Mouse (Mus musculus) liver, embryonic 11.5 days (tissue): ENCODE results near the gene Ggact. TPM values are rescaled to one million over a fixed set of nuclear protein-coding genes. Genes with fewer than 3 reads are reported as not detected.
A peak's percentile ranks its signal among the peaks of the same experiment; 100 is the strongest.

Experiments
- ATAC-seq: fragments of 200-750 bp; cut with Nextera tagmentation; replicated peaks from 2 replicates; pipeline ENCODE4 v1.8.0; 2017; ENCODE audit warnings: moderate number of reproducible peaks, mild to moderate bottlenecking, moderate TSS enrichment, moderate library complexity; ENCODE audit not compliant: low FRiP score
- DNase-seq: peaks from one replicate; pipeline ENCODE4 v3.0.0-alpha.2; 2017; ENCODE audit warnings: low spot score
- H3K27ac ChIP-seq: fragments of 300-500 bp; sonication (generic); 2 replicates; pipeline ENCODE4 v1.5.1; 2014; ENCODE audit warnings: mild to moderate bottlenecking, low read depth, low read length, control low read depth
- H3K27me3 ChIP-seq: fragments of 300-500 bp; sonication (generic); replicated peaks from 2 replicates; pipeline ENCODE4 v1.6.1; 2014; ENCODE audit warnings: low read length, mixed read lengths; ENCODE audit not compliant: control insufficient read depth, insufficient read depth
- H3K36me3 ChIP-seq: fragments of 300-500 bp; sonication (generic); 2 replicates; pipeline ENCODE4 v1.6.1; 2014; ENCODE audit warnings: mild to moderate bottlenecking, low read length, moderate library complexity, mixed read lengths; ENCODE audit not compliant: control insufficient read depth, insufficient read depth
- H3K4me1 ChIP-seq: fragments of 300-500 bp; sonication (generic); replicated peaks from 2 replicates; pipeline ENCODE4 v1.6.1; 2014; ENCODE audit warnings: low read length, mixed read lengths; ENCODE audit not compliant: control insufficient read depth, insufficient read depth
- H3K4me2 ChIP-seq: fragments of 300-500 bp; sonication (generic); 2 replicates; pipeline ENCODE4 v1.6.1; 2014; ENCODE audit warnings: mild to moderate bottlenecking, control low read depth, moderate library complexity
- H3K4me3 ChIP-seq: fragments of 300-500 bp; sonication (generic); 2 replicates; pipeline ENCODE4 v1.5.1; 2014; ENCODE audit warnings: low read depth, low read length, control low read depth
- H3K9ac ChIP-seq: fragments of 300-500 bp; sonication (generic); 2 replicates; pipeline ENCODE4 v1.6.1; 2014; ENCODE audit warnings: low read depth, low read length, control low read depth
- H3K9me3 ChIP-seq: fragments of 300-500 bp; sonication (generic); 2 replicates; pipeline ENCODE4 v1.6.1; 2016; ENCODE audit warnings: low read length, inconsistent platforms, mixed read lengths; ENCODE audit not compliant: control insufficient read depth
- WGBS: fragments of 180-500 bp; shearing (Covaris S2); extraction: QIAGEN DNeasy Blood & Tissue Kit; methylation state at CpG from one replicate; pipeline ENCODE4 v1.1.7; 2014; 5-methylcytosine and 5-hydroxymethylcytosine counted together
- polyA plus RNA-seq: library from polyadenylated mRNA; unstranded; fragments of >200 nt; fragmentation: Nextera tagmentation; extraction: Ambion mirVana; gene quantifications from 2 replicates; pipeline ENCODE4 v1.2.1, GENCODE M21; 2014

The Ggact gene
- polyA plus RNA-seq, 1 experiment from 2014 or later, result 18.8 TPM

- H3K9ac ChIP-seq, result no peak overlapping the region
- no peak overlapping the region for H3K4me2 ChIP-seq
- no peak overlapping the region for H3K27ac ChIP-seq
- no peak for DNase-seq
- 83% methylated on average over 5 of the region's 5 CpGs for WGBS
- H3K36me3 ChIP-seq, result no peaks in the 10 kb centered on the region
- H3K27me3 ChIP-seq, result no peaks in the 10 kb centered on the region
- H3K9me3 ChIP-seq, result no peaks in the 10 kb centered on the region
- no peak overlapping the region for H3K4me3 ChIP-seq
- H3K4me1 ChIP-seq, result no peaks in the 10 kb centered on the region
- ATAC-seq, result no peak
Measured at GRCm38 (mm10) chr14:122920011-122920410, 6.5 kb upstream of the Ggact start.

- no peaks in the 10 kb centered on the region for H3K27me3 ChIP-seq
- DNase-seq (no peak), ATAC-seq (no peak)
- no peaks in the 10 kb centered on the region for H3K9me3 ChIP-seq
- WGBS, result 94% methylated on average over 1 of the region's 1 CpGs
- H3K36me3 ChIP-seq, result no peaks in the 10 kb centered on the region
- H3K4me3 ChIP-seq, result no peak overlapping the region
- H3K27ac ChIP-seq, result no peak overlapping the region
- no peak overlapping the region for H3K4me2 ChIP-seq
- no peaks in the 10 kb centered on the region for H3K4me1 ChIP-seq
- no peak overlapping the region for H3K9ac ChIP-seq
Measured at GRCm38 (mm10) chr14:122917676-122918075, 4.1 kb upstream of the Ggact start.

- Histone ChIP-seq H3K9ac (peak overlapping the region; percentile 81), H3K4me2 (peak overlapping the region; percentile 90), H3K27me3 (no peaks in the 10 kb centered on the region), H3K36me3 (no peaks in the 10 kb centered on the region), H3K4me1 (no peaks in the 10 kb centered on the region), H3K27ac (peak overlapping the region; percentile 13; the same call in 1 of the 2 replicates), H3K4me3 (peak overlapping the region; percentile 76), H3K9me3 (no peaks in the 10 kb centered on the region)
- 1% methylated on average over 58 of the region's 58 CpGs for WGBS
- ATAC-seq (peak; percentile 87), DNase-seq (peak; percentile 80)
Measured at GRCm38 (mm10) chr14:122912812-122913498, 602 bp downstream of the Ggact start.

- Histone ChIP-seq H3K9me3 (no peaks in the 10 kb centered on the region), H3K9ac (peak overlapping the region; percentile 81), H3K4me3 (peak overlapping the region; percentile 76), H3K4me1 (no peaks in the 10 kb centered on the region), H3K4me2 (peak overlapping the region; percentile 90), H3K27ac (no peak overlapping the region), H3K36me3 (no peaks in the 10 kb centered on the region), H3K27me3 (no peaks in the 10 kb centered on the region)
- DNase-seq (no peak), ATAC-seq (no peak)
- WGBS, result 73% methylated on average over 1 of the region's 1 CpGs
Measured at GRCm38 (mm10) chr14:122912137-122912536, 1.4 kb downstream of the Ggact start.

GRCm38 (mm10) chr14:122911265-122911664 lies 2.3 kb downstream of the Ggact start:
- Histone ChIP-seq H3K27me3 (no peaks in the 10 kb centered on the region), H3K4me1 (no peaks in the 10 kb centered on the region), H3K4me2 (no peak overlapping the region), H3K4me3 (no peak overlapping the region), H3K9ac (no peak overlapping the region), H3K27ac (no peak overlapping the region), H3K9me3 (no peaks in the 10 kb centered on the region), H3K36me3 (no peaks in the 10 kb centered on the region)
- no peak for ATAC-seq
- DNase-seq, result no peak

- Histone ChIP-seq H3K27ac (no peak overlapping the region), H3K4me1 (no peaks in the 10 kb centered on the region), H3K9me3 (no peaks in the 10 kb centered on the region), H3K36me3 (no peaks in the 10 kb centered on the region), H3K27me3 (no peaks in the 10 kb centered on the region), H3K4me2 (no peak overlapping the region), H3K9ac (no peak overlapping the region), H3K4me3 (no peak overlapping the region)
- DNase-seq, result no peak
- WGBS, result 81% methylated on average over 5 of the region's 5 CpGs
- no peak for ATAC-seq
Measured at GRCm38 (mm10) chr14:122909368-122910091, 4.0 kb downstream of the Ggact start.

- H3K4me2 ChIP-seq, result no peak overlapping the region
- H3K4me3 ChIP-seq, result no peak overlapping the region
- H3K4me1 ChIP-seq, result no peaks in the 10 kb centered on the region
- DNase-seq, result no peak
- no peaks in the 10 kb centered on the region for H3K27me3 ChIP-seq
- WGBS, result 86% methylated on average over 4 of the region's 4 CpGs
- no peak overlapping the region for H3K27ac ChIP-seq
- H3K9ac ChIP-seq, result no peak overlapping the region
- ATAC-seq, result no peak
- no peaks in the 10 kb centered on the region for H3K9me3 ChIP-seq
- no peaks in the 10 kb centered on the region for H3K36me3 ChIP-seq
Measured at GRCm38 (mm10) chr14:122908075-122908474, 5.5 kb downstream of the Ggact start.

- WGBS, result 84% methylated on average over 1 of the region's 1 CpGs
- H3K27me3 ChIP-seq, result no peaks in the 10 kb centered on the region
Measured at GRCm38 (mm10) chr14:122905007-122905406, 8.6 kb downstream of the Ggact start.

GRCm38 (mm10) chr14:122903923-122904351 lies 9.6 kb downstream of the Ggact start:
- H3K9ac ChIP-seq, result no peak overlapping the region
- H3K4me1 ChIP-seq, result no peaks in the 10 kb centered on the region; the same call in 1 of the 2 replicates
- 73% methylated on average over 2 of the region's 2 CpGs for WGBS
- H3K4me2 ChIP-seq, result no peak overlapping the region
- no peak for ATAC-seq
- no peak overlapping the region for H3K4me3 ChIP-seq
- no peaks in the 10 kb centered on the region for H3K36me3 ChIP-seq
- H3K9me3 ChIP-seq, result no peaks in the 10 kb centered on the region
- H3K27me3 ChIP-seq, result no peaks in the 10 kb centered on the region
- no peak for DNase-seq
- H3K27ac ChIP-seq, result no peak overlapping the region

More at GRCm38 (mm10) chr14:122905007-122905406, 8.6 kb downstream of the Ggact start:
- Histone ChIP-seq H3K4me2 (no peak overlapping the region), H3K4me3 (no peak overlapping the region), H3K4me1 (no peaks in the 10 kb centered on the region; the same call in 1 of the 2 replicates), H3K9ac (no peak overlapping the region), H3K27ac (no peak overlapping the region), H3K36me3 (no peaks in the 10 kb centered on the region), H3K9me3 (no peaks in the 10 kb centered on the region)
- ATAC-seq (no peak), DNase-seq (no peak)
